In the genomic region with DNA sequence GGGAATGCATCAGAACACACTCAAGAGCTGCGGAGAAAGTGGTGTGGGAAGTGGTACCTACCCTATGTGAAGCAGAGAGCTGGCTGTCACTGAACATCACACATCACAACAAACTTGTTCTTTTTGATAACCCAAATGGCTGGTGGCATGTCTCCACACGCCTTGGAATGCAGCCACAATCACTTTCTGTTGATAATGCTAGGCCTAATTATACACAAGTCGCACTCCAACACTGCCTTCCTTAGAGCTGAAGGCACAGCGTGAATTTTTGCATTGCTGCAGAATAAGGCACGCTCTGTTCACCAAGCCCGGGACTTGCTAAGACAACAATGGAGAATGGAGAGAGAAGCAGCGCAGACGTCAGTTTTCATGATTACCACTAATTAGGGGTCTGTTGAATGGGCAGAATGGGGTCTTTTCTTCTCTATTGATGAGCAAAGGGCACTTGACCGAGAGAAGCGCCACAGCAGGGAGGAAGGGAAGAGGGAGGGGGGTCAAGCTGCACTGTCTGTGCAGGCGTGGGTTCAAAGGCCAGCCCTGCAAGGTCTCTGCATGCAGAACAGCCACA, we compare ENCODE assay signal across 9 mouse cellular contexts.
DNase-seq lines count a peak whose midpoint lies in the region; ATAC-seq lines count a peak whose summit lies in the region.
"Had no signal": no experiment of that assay in that cellular context is flagged by ENCODE, and none has a peak within 500 bp of the region (broad histone marks: within the 10 kb centered on the region; RNA-seq: fewer than 3 reads in every experiment).

No protein-coding gene starts in this region.

- H3K36me3 ChIP-seq in forebrain, embryonic 13.5 days (ENCODE audit: poor library complexity, severe bottlenecking), result no peaks in the 10 kb centered on the region
- no peaks in the 10 kb centered on the region for H3K36me3 ChIP-seq in hindbrain, embryonic 15.5 days
- H3K36me3 ChIP-seq in limb, embryonic 12.5 days, result no peaks in the 10 kb centered on the region

- ATAC-seq in cerebellum, adult (ENCODE audit: insufficient number of reproducible peaks, low FRiP score, low TSS enrichment), result 0 out of 2 replicates have a peak, but pooled peaks have one; percentile 37
- ATAC-seq in forebrain, embryonic 13.5 days, result peak; percentile 96
- ATAC-seq in hindbrain, embryonic 15.5 days (ENCODE audit: low FRiP score, low read depth), result peak; percentile 79; the same call in 1 of the 2 replicates
- ATAC-seq in limb, embryonic 12.5 days (ENCODE audit: insufficient number of reproducible peaks, insufficient read depth, low FRiP score, low TSS enrichment, low read depth), result 0 out of 2 replicates have a peak, but pooled peaks have one; percentile 17

- H3K4me3 ChIP-seq in forebrain, embryonic 13.5 days, result no peak overlapping the region
- no peak overlapping the region for H3K4me3 ChIP-seq in hindbrain, embryonic 15.5 days
- no peak overlapping the region for H3K4me3 ChIP-seq in limb, embryonic 12.5 days (replicated peaks)
- H3K4me3 ChIP-seq: limb, embryonic 13.5 days had no signal

- H3K4me1 ChIP-seq in forebrain, embryonic 13.5 days, result peaks cover 23% of the 10 kb centered on the region
- H3K4me1 ChIP-seq in hindbrain, embryonic 15.5 days (replicated peaks), result peaks cover 5% of the 10 kb centered on the region; the same call in 1 of the 2 replicates
- H3K4me1 ChIP-seq in limb, embryonic 12.5 days (replicated peaks), result peaks cover 45% of the 10 kb centered on the region

- H3K4me2 ChIP-seq in forebrain, embryonic 13.5 days, result peak overlapping the region; percentile 11
- H3K4me2 ChIP-seq in hindbrain, embryonic 15.5 days, result no peak overlapping the region
- H3K4me2 ChIP-seq in limb, embryonic 12.5 days, result no peak overlapping the region
- H3K4me2 ChIP-seq: limb, embryonic 13.5 days had no signal

- no peak overlapping the region for H3K9ac ChIP-seq in forebrain, embryonic 13.5 days
- H3K9ac ChIP-seq in hindbrain, embryonic 15.5 days, result no peak overlapping the region
- no peak overlapping the region for H3K9ac ChIP-seq in limb, embryonic 12.5 days (replicated peaks)
- H3K9ac ChIP-seq: limb, embryonic 13.5 days had no signal

- no peaks in the 10 kb centered on the region for H3K9me3 ChIP-seq in forebrain, embryonic 13.5 days (replicated peaks)
- H3K9me3 ChIP-seq in hindbrain, embryonic 15.5 days, result no peaks in the 10 kb centered on the region
- H3K9me3 ChIP-seq in limb, embryonic 12.5 days, result no peaks in the 10 kb centered on the region
- H3K9me3 ChIP-seq: limb, embryonic 13.5 days had no signal

- H3K27me3 ChIP-seq in forebrain, embryonic 13.5 days, result peaks cover 34% of the 10 kb centered on the region
- H3K27me3 ChIP-seq in hindbrain, embryonic 15.5 days, result 0 out of 2 replicates have a peak, but pooled peaks cover 6% of the 10 kb centered on the region
- no peaks in the 10 kb centered on the region for H3K27me3 ChIP-seq in limb, embryonic 12.5 days
- H3K27me3 ChIP-seq: limb, embryonic 13.5 days had no signal

- peak overlapping the region; percentile 27 for H3K27ac ChIP-seq in forebrain, embryonic 13.5 days
- no peak overlapping the region for H3K27ac ChIP-seq in hindbrain, embryonic 15.5 days (replicated peaks)
- H3K27ac ChIP-seq in limb, embryonic 12.5 days, result 0 out of 2 replicates have a peak overlapping the region, but pooled peaks have one; percentile 57

- no peak for DNase-seq in cerebellum, postnatal 36 days
- peak; percentile 64 for DNase-seq in yolk sac, embryonic 10.5 days (ENCODE audit: low spot score)
- DNase-seq in kidney, postnatal 10 days, result no peak
- DNase-seq in spleen, adult 18-20 months, result no peak

- 4% methylated on average over 11 of the region's 11 CpGs for WGBS in forebrain, embryonic 13.5 days
- 17% methylated on average over 11 of the region's 11 CpGs for whole genome bisulfite sequencing in hindbrain, embryonic 15.5 days
- WGBS in limb, embryonic 12.5 days, result 51% methylated on average over 11 of the region's 11 CpGs

Comparison
In these comparisons a context has a peak if more than half of its experiments do, and no peak if none do; other contexts are left out.
1. ATAC-seq: peak in every context shown above with its lines; median percentile 96 in forebrain, embryonic 13.5 days; 79 in hindbrain, embryonic 15.5 days; 37 in cerebellum, adult; 17 in limb, embryonic 12.5 days.